Mouse (Mus musculus) neural tube, embryonic 11.5 days (tissue): ENCODE data around the gene Pld4. TPM values are rescaled to one million over a fixed set of nuclear protein-coding genes. Genes with fewer than 3 reads are reported as not detected.

ENCODE experiments used
- ATAC-seq: fragments of 200-750 bp; cut with Nextera tagmentation; 2 replicates; pipeline ENCODE4 v1.8.0; 2017; ENCODE audit warnings: moderate number of reproducible peaks, mild to moderate bottlenecking, moderate TSS enrichment, moderate library complexity; ENCODE audit not compliant: insufficient read depth, low FRiP score, low TSS enrichment
- DNase-seq: peaks from one replicate; pipeline ENCODE4 v3.0.0-alpha.2; 2015; ENCODE audit warnings: low spot score
- H3K27ac ChIP-seq: fragments of 300-500 bp; sonication (generic); 2 replicates; pipeline ENCODE4 v1.5.1; 2014; ENCODE audit warnings: low read depth, mild to moderate bottlenecking, low read length
- H3K27me3 ChIP-seq: fragments of 300-500 bp; sonication (generic); 2 replicates; pipeline ENCODE4 v1.6.1; 2014; ENCODE audit warnings: mild to moderate bottlenecking, low read length, mixed read lengths; ENCODE audit not compliant: control insufficient read depth, insufficient read depth
- H3K36me3 ChIP-seq: fragments of 300-500 bp; sonication (generic); 2 replicates; pipeline ENCODE4 v1.6.1; 2014; ENCODE audit warnings: mild to moderate bottlenecking, low read length, moderate library complexity, mixed read lengths; ENCODE audit not compliant: control insufficient read depth, insufficient read depth
- H3K4me1 ChIP-seq: fragments of 300-500 bp; sonication (generic); 2 replicates; pipeline ENCODE4 v1.6.1; 2014; ENCODE audit warnings: low read length, mixed read lengths; ENCODE audit not compliant: control insufficient read depth, insufficient read depth
- H3K4me2 ChIP-seq: fragments of 300-500 bp; sonication (generic); 2 replicates; pipeline ENCODE4 v1.6.1; 2014; ENCODE audit warnings: low read depth, mild to moderate bottlenecking, moderate library complexity
- H3K4me3 ChIP-seq: fragments of 300-500 bp; sonication (generic); 2 replicates; pipeline ENCODE4 v1.5.1; 2014; ENCODE audit warnings: low read depth, low read length
- H3K9ac ChIP-seq: fragments of 300-500 bp; sonication (generic); 2 replicates; pipeline ENCODE4 v1.6.1; 2014; ENCODE audit warnings: mild to moderate bottlenecking, low read length
- H3K9me3 ChIP-seq: fragments of 300-500 bp; sonication (generic); 2 replicates; pipeline ENCODE4 v1.6.1; 2016; ENCODE audit warnings: low read length; ENCODE audit not compliant: control insufficient read depth
- WGBS: fragments of 180-500 bp; shearing (Covaris S2); extraction: QIAGEN DNeasy Blood & Tissue Kit; methylation state at CpG from one replicate; pipeline ENCODE4 v1.1.7; 2014; 5-methylcytosine and 5-hydroxymethylcytosine counted together
- polyA plus RNA-seq: library from polyadenylated mRNA; unstranded; fragments of >200 nt; fragmentation: Nextera tagmentation; extraction: Ambion mirVana; gene quantifications from 2 replicates; pipeline ENCODE4 v1.2.1, GENCODE M21; 2014

Gene Pld4
- polyA plus RNA-seq, 1 experiment from 2014 or later = 3.8 TPM

GRCm38 (mm10) chr12:112744211-112744610 is 16.2 kb upstream of the Pld4 start:
- H3K4me2 ChIP-seq = no peak overlapping the region
- H3K9ac ChIP-seq = no peak overlapping the region
- no peaks in the 10 kb centered on the region for H3K9me3 ChIP-seq
- DNase-seq (no peak), ATAC-seq (no peak)
- no peak overlapping the region for H3K27ac ChIP-seq
- no peak overlapping the region for H3K4me3 ChIP-seq
- 0 out of 2 replicates have a peak, but pooled peaks cover 7% of the 10 kb centered on the region for H3K4me1 ChIP-seq
- H3K27me3 ChIP-seq = no peaks in the 10 kb centered on the region
- 88% methylated on average over 11 of the region's 11 CpGs for WGBS
- H3K36me3 ChIP-seq = no peaks in the 10 kb centered on the region; the same call in 1 of the 2 replicates

- no peak overlapping the region for H3K27ac ChIP-seq
- DNase-seq (no peak), ATAC-seq (no peak)
- no peak overlapping the region for H3K4me3 ChIP-seq
- H3K36me3 ChIP-seq = no peaks in the 10 kb centered on the region
- H3K9ac ChIP-seq = no peak overlapping the region
- 0 out of 2 replicates have a peak, but pooled peaks cover 7% of the 10 kb centered on the region for H3K4me1 ChIP-seq
- no peaks in the 10 kb centered on the region for H3K9me3 ChIP-seq
- WGBS = 92% methylated on average over 10 of the region's 10 CpGs
- no peak overlapping the region for H3K4me2 ChIP-seq
- no peaks in the 10 kb centered on the region for H3K27me3 ChIP-seq
Observed at GRCm38 (mm10) chr12:112744891-112745580, 15.4 kb upstream of the Pld4 start.

- Histone ChIP-seq H3K36me3 (no peaks in the 10 kb centered on the region), H3K4me2 (no peak overlapping the region), H3K27ac (no peak overlapping the region), H3K9ac (no peak overlapping the region), H3K4me3 (no peak overlapping the region), H3K27me3 (no peaks in the 10 kb centered on the region), H3K4me1 (0 out of 2 replicates have a peak, but pooled peaks cover 7% of the 10 kb centered on the region), H3K9me3 (no peaks in the 10 kb centered on the region)
- ATAC-seq (no peak), DNase-seq (no peak)
- WGBS = 93% methylated on average over 10 of the region's 10 CpGs
Observed at GRCm38 (mm10) chr12:112745716-112746115, 14.7 kb upstream of the Pld4 start.

GRCm38 (mm10) chr12:112746461-112746807 is 14.0 kb upstream of the Pld4 start:
- Histone ChIP-seq H3K9ac (no peak overlapping the region; the same call in 1 of the 2 replicates), H3K9me3 (no peaks in the 10 kb centered on the region), H3K27ac (peak overlapping the region; percentile 89; the same call in 1 of the 2 replicates), H3K4me1 (0 out of 2 replicates have a peak, but pooled peaks cover 7% of the 10 kb centered on the region), H3K4me3 (no peak overlapping the region), H3K36me3 (no peaks in the 10 kb centered on the region), H3K4me2 (no peak overlapping the region), H3K27me3 (no peaks in the 10 kb centered on the region)
- 81% methylated on average over 4 of the region's 4 CpGs for WGBS
- DNase-seq (no peak), ATAC-seq (peak; percentile 30; the same call in 1 of the 2 replicates)

- H3K36me3 ChIP-seq = no peaks in the 10 kb centered on the region
- H3K9ac ChIP-seq = peak overlapping the region; percentile 47; the same call in 1 of the 2 replicates
- 24% methylated on average over 10 of the region's 10 CpGs for WGBS
- H3K27ac ChIP-seq = peak overlapping the region; percentile 89
- no peaks in the 10 kb centered on the region for H3K27me3 ChIP-seq
- no peak overlapping the region for H3K4me2 ChIP-seq
- DNase-seq = peak; percentile 58
- H3K4me3 ChIP-seq = no peak overlapping the region
- ATAC-seq = peak; percentile 76
- 0 out of 2 replicates have a peak, but pooled peaks cover 7% of the 10 kb centered on the region for H3K4me1 ChIP-seq
- no peaks in the 10 kb centered on the region for H3K9me3 ChIP-seq
Observed at GRCm38 (mm10) chr12:112746808-112747605, 13.4 kb upstream of the Pld4 start.

GRCm38 (mm10) chr12:112747606-112747970 is 12.9 kb upstream of the Pld4 start:
- 0 out of 2 replicates have a peak overlapping the region, but pooled peaks have one; percentile 14 for H3K9ac ChIP-seq
- H3K4me1 ChIP-seq = 0 out of 2 replicates have a peak, but pooled peaks cover 7% of the 10 kb centered on the region
- ATAC-seq = 0 out of 2 replicates have a peak, but pooled peaks have one; percentile 1
- no peaks in the 10 kb centered on the region for H3K36me3 ChIP-seq
- WGBS = 80% methylated on average over 8 of the region's 8 CpGs
- no peak overlapping the region for H3K4me2 ChIP-seq
- no peaks in the 10 kb centered on the region for H3K27me3 ChIP-seq
- DNase-seq = no peak
- H3K27ac ChIP-seq = peak overlapping the region; percentile 89
- no peak overlapping the region for H3K4me3 ChIP-seq
- no peaks in the 10 kb centered on the region for H3K9me3 ChIP-seq

- WGBS = 89% methylated on average over 12 of the region's 12 CpGs
- no peak for ATAC-seq
- no peak overlapping the region for H3K27ac ChIP-seq
- H3K4me1 ChIP-seq = 0 out of 2 replicates have a peak, but pooled peaks cover 7% of the 10 kb centered on the region
- H3K4me3 ChIP-seq = no peak overlapping the region
- DNase-seq = no peak
- no peaks in the 10 kb centered on the region for H3K36me3 ChIP-seq
- no peaks in the 10 kb centered on the region for H3K27me3 ChIP-seq
- no peak overlapping the region for H3K9ac ChIP-seq
- no peak overlapping the region for H3K4me2 ChIP-seq
- H3K9me3 ChIP-seq = no peaks in the 10 kb centered on the region
Observed at GRCm38 (mm10) chr12:112750976-112751375, 9.5 kb upstream of the Pld4 start.

- Histone ChIP-seq H3K4me3 (no peak overlapping the region), H3K9me3 (no peaks in the 10 kb centered on the region), H3K4me1 (0 out of 2 replicates have a peak, but pooled peaks cover 3% of the 10 kb centered on the region), H3K27me3 (no peaks in the 10 kb centered on the region), H3K27ac (no peak overlapping the region), H3K9ac (no peak overlapping the region), H3K36me3 (no peaks in the 10 kb centered on the region), H3K4me2 (no peak overlapping the region)
- WGBS = 53% methylated on average over 2 of the region's 2 CpGs
- DNase-seq (no peak), ATAC-seq (no peak)
Observed at GRCm38 (mm10) chr12:112752399-112752798, 8.1 kb upstream of the Pld4 start.
